18 mouse cellular contexts compared by ENCODE assay signal in the genomic region with DNA sequence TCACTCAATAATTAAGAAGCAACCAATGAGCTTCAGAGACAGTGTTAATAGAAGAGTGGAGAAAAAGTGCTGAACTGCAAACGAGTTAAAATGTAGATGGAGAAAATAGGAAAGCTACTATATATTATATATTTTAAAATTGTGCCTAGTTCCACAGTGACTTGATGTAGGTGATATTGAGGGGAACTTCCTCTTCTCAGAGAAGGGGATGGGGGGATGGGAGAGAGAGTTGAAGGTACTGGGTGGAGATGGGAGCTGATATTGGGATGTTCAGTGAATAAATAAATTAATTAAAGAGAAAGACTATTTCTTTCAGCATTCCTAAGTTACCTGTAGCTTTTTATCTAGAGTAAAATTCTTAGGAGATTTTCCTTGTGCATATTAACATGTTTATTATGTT.
DNase-seq lines count a peak whose midpoint lies in the region; TF ChIP-seq lines count a peak whose summit lies in the region.
"Had no signal": no experiment of that assay in that cellular context is flagged by ENCODE, and none has a peak within 500 bp of the region (broad histone marks: within the 10 kb centered on the region; RNA-seq: fewer than 3 reads in every experiment).

No protein-coding gene starts in this region.

- peak; percentile 68 for DNase-seq in MEL (ENCODE audit: low read depth, low spot score)
- peak; percentile 2 for DNase-seq in MEL-GATA-1-ER (ENCODE audit: extremely low read depth, low read depth)
- no peak for DNase-seq in gastrocnemius, postnatal 4 days (ENCODE audit: low spot score in 2 of 2)
- no peak for DNase-seq in cerebellum, postnatal 14 days
- DNase-seq: adrenal gland, adult 2 months; adrenal gland, adult 8-10 months; adrenal gland, postnatal 10 days; adrenal gland, postnatal 14 days; adrenal gland, postnatal 25 days; adrenal gland, postnatal 36 days; B cell, adult 2 months; cerebellum, adult 11 months; cerebellum, adult 11-12 months; cerebellum, adult 18-20 months; cerebellum, adult 2 months; cerebellum, adult 8-10 months had no signal

- H3K9ac ChIP-seq in MEL (ENCODE audit: control insufficient read depth, low read depth, low read length, poor library complexity, severe bottlenecking), result no peak overlapping the region

- TF ChIP-seq POLR2A in MEL (IDR thresholded peaks at IDR 0.05; ENCODE audit: control insufficient read depth in 1 of 2, insufficient read depth in 1 of 2, low read depth in 1 of 2, low read length in 2 of 2, poor library complexity in 1 of 2), result no peak

- H3K4me3 ChIP-seq in MEL (ENCODE audit: control insufficient read depth in 1 of 2, insufficient read depth in 1 of 2, low read depth in 2 of 2, low read length in 2 of 2), result no peak overlapping the region

- no peak overlapping the region for H3K27ac ChIP-seq in MEL (ENCODE audit: control insufficient read depth, low read depth, low read length)

- TF ChIP-seq RAD21 in MEL (IDR thresholded peaks at IDR 0.05; ENCODE audit: low read depth, low read length), result no peak

- no peaks in the 10 kb centered on the region for H3K27me3 ChIP-seq in MEL (ENCODE audit: control insufficient read depth in 1 of 2, insufficient read depth in 2 of 2, low read length in 2 of 2)
- H3K27me3 ChIP-seq: CH12.LX had no signal

- peak; percentile 17 to 78; a peak in 2 of 4 replicates for TF ChIP-seq EP300 in MEL (IDR thresholded peaks at IDR 0.05; ENCODE audit: low read depth in 1 of 2, low read length in 2 of 2)

- TF ChIP-seq CTCF in MEL (IDR thresholded peaks at IDR 0.05 in 2 of 3, conservative IDR thresholded peaks at IDR 0.05 in 1 of 3; ENCODE audit: control insufficient read depth in 1 of 3, insufficient read depth in 1 of 3, low read depth in 2 of 3, low read length in 3 of 3, poor library complexity in 1 of 3, severe bottlenecking in 1 of 3), result no peak

- H3K4me1 ChIP-seq in MEL (ENCODE audit: control insufficient read depth in 1 of 2, insufficient read depth in 2 of 2, low read length in 2 of 2), result no peaks in the 10 kb centered on the region

- no peaks in the 10 kb centered on the region for H3K9me3 ChIP-seq in MEL (replicated peaks; ENCODE audit: insufficient read depth, low read length)
- H3K9me3 ChIP-seq: G1E had no signal

- no peaks in the 10 kb centered on the region for H3K79me2 ChIP-seq in MEL (ENCODE audit: control insufficient read depth, insufficient read depth, low read length, poor library complexity)

- H3K36me3 ChIP-seq in MEL (ENCODE audit: control insufficient read depth in 1 of 2, insufficient read depth in 2 of 2, low read length in 2 of 2), result peaks cover 0 to 3% of the 10 kb centered on the region in 2 experiments; a peak in 2 of 4 replicates
- H3K36me3 ChIP-seq: G1E had no signal

TF ChIP-seq in MEL, 35 proteins besides CTCF, POLR2A, EP300 and RAD21:
- 0 out of 2 replicates have a peak, but pooled peaks have one; percentile 9 for TF ChIP-seq RCOR1 (IDR thresholded peaks at IDR 0.05; ENCODE audit: low read depth, low read length)
- TF ChIP-seq CHD2 (IDR thresholded peaks at IDR 0.05; ENCODE audit: low read length), result peak; percentile 73
- 0 out of 2 replicates have a peak, but pooled peaks have one; percentile 23 for TF ChIP-seq GATA1 (IDR thresholded peaks at IDR 0.05; ENCODE audit: low read depth, low read length)
- no peak for TF ChIP-seq BHLHE40 (IDR thresholded peaks at IDR 0.05; ENCODE audit: borderline replicate concordance, low read depth, low read length)

Comparison
In these comparisons a context has a peak if more than half of its experiments do, and no peak if none do; other contexts are left out.
1. DNase-seq: peak in MEL (single experiment) and MEL-GATA-1-ER (single experiment); none in gastrocnemius, postnatal 4 days (0 of 2) and cerebellum, postnatal 14 days (0 of 2).